Mouse (Mus musculus): ENCODE measurements at regions not wholly inside any gene's neighbourhood (a gene's known extent, or its start where the extent isn't known, plus 50 kb on each side); places are given as distances from the start of the nearest gene placed in this dataset.

- TF ChIP-seq EP300 (IDR thresholded peaks at IDR 0.05; ENCODE audit: low read depth) (no peak), CTCF (IDR thresholded peaks at IDR 0.05; ENCODE audit: low read depth) (no peak)
Observed at GRCm38 (mm10) chr10:17201427-17201745, 521.6 kb upstream of the Cited2 start.

Measured in liver, postnatal 0 days (tissue).